Mouse (Mus musculus): ENCODE data around the gene Sema3b. TPM values are rescaled to one million over a fixed set of nuclear protein-coding genes. Genes with fewer than 3 reads are reported as not detected.

Sema3b gene
- polyA plus RNA-seq, 1 experiment from 2014 or later, result 13.6 TPM

DNA sequence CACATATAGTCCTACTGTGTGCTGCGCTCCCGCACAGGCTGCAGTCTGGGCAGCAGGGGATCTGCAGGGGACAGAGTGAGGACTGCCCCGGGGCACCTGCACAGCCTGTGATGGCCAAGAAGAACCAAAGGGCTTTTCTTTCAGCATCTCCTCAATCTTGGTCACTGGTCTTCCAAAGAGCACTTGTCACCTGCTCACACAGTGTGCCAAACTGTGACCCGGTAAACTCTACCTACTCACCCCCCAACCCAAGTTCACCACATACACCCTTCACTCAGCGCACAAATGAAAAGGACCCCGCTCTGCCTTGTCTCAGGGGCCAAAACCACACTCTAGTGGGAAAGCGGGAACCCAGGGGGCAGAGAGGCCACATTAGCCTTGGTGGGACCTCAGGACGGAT is 22.8 kb upstream of the Sema3b start:
- peaks cover 7% of the 10 kb centered on the region; the same call in 1 of the 2 replicates for H3K36me3 ChIP-seq
- no peaks in the 10 kb centered on the region for H3K9me3 ChIP-seq
- peak overlapping the region; percentile 93 for H3K4me2 ChIP-seq
- H3K4me1 ChIP-seq, result peaks cover 76% of the 10 kb centered on the region
- no peaks in the 10 kb centered on the region for H3K27me3 ChIP-seq
- H3K4me3 ChIP-seq, result peak overlapping the region; percentile 90; the same call in 1 of the 2 replicates
- 91% methylated on average over 8 of the region's 8 CpGs for WGBS
- H3K9ac ChIP-seq, result 0 out of 2 replicates have a peak overlapping the region, but pooled peaks have one; percentile 91
- H3K27ac ChIP-seq, result peak overlapping the region; percentile 89
- no peak for ATAC-seq (ENCODE audit: insufficient number of reproducible peaks, low FRiP score, low TSS enrichment, low read depth)

DNA sequence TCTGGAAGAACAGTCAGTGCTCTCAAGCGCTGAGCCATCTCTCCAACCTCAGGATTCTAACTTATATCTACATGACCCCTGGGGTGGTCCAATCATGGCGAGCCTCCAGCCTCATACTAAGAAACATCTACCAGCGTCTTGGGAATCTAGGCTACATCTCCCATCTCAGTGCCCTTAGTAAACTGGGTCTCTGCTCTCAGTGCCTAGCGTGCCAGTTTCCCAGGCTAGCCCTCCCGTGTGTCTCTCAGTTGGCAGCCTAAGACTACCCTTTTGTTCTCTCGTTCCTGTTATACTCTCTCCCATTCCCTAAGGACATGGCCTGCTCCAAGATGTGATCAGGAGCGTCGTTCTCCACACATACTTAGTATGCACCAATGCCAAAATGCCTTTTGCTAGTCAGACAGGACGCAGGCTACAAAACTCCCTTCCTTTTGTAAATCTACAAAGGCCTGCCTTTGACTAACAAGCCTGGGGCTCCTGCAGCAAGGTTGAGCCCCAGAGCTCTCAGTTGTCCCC is 22.3 kb upstream of the Sema3b start:
- Histone ChIP-seq H3K9ac (no peak overlapping the region), H3K36me3 (peaks cover 7% of the 10 kb centered on the region; the same call in 1 of the 2 replicates), H3K27ac (peak overlapping the region; percentile 89), H3K4me1 (peaks cover 81% of the 10 kb centered on the region), H3K4me2 (no peak overlapping the region), H3K27me3 (no peaks in the 10 kb centered on the region), H3K9me3 (no peaks in the 10 kb centered on the region), H3K4me3 (no peak overlapping the region)
- 70% methylated on average over 9 of the region's 9 CpGs for WGBS
- ATAC-seq (ENCODE audit: insufficient number of reproducible peaks, low FRiP score, low TSS enrichment, low read depth), result no peak

DNA sequence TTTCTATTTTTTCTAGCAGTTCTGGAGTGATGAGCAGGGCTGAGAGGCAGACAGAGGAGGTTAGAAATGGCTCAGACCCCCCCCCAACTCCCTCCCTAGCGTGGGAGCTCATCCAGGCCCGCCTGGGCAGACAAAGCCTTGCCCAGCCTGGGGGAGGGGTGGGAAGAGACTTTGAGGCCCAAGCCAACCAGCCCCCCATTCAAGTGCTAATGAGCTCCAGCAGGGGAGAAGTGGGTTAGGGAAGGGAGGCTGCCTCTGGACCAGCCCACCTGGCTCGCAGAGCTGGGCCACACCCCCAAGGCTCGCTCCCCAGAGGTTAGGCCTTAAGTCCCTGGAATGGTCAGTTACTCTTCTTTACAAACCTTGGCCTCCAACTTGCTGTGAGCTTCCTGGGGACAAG is 21.5 kb upstream of the Sema3b start:
- WGBS, result 5% methylated on average over 4 of the region's 4 CpGs
- Histone ChIP-seq H3K4me2 (peak overlapping the region; percentile 29), H3K27ac (peak overlapping the region; percentile 89), H3K9ac (peak overlapping the region; percentile 17; the same call in 1 of the 2 replicates), H3K27me3 (no peaks in the 10 kb centered on the region), H3K9me3 (no peaks in the 10 kb centered on the region), H3K4me1 (peaks cover 79% of the 10 kb centered on the region), H3K4me3 (peak overlapping the region; percentile 4; the same call in 1 of the 2 replicates), H3K36me3 (peaks cover 11% of the 10 kb centered on the region)
- no peak for ATAC-seq (ENCODE audit: insufficient number of reproducible peaks, low FRiP score, low TSS enrichment, low read depth)

DNA sequence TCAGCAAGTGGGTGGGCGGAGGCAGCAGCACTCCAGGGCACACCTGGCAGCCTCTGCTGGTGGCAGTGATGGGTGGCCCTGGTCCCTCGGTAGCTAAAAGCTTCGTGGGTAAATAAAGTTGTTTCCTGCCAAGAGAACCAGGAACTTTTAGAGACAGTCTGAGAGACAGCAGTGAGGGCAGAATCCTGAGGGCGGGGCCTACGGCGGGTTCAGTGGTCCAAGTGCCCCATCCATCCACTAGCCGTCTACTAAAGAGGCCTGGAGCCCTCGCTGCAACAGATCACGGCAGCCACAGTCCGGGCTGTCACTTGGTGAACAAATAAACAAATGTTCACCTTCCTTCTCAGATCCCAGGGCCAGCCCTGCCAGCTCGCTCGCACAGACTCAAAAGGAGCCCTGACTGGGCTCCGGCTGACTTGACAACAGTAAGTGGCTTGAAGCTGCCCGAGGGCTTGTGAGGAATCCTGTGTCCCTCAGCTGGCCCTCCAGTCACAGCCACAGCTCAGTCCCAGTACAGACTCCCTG is 20.9 kb upstream of the Sema3b start:
- 17% methylated on average over 14 of the region's 14 CpGs for WGBS
- no peak for ATAC-seq (ENCODE audit: insufficient number of reproducible peaks, low FRiP score, low TSS enrichment, low read depth)
- Histone ChIP-seq H3K9ac (peak overlapping the region; percentile 17; the same call in 1 of the 2 replicates), H3K27ac (peak overlapping the region; percentile 89), H3K36me3 (peaks cover 17% of the 10 kb centered on the region), H3K9me3 (no peaks in the 10 kb centered on the region), H3K4me3 (0 out of 2 replicates have a peak overlapping the region, but pooled peaks have one; percentile 4), H3K4me2 (peak overlapping the region; percentile 29), H3K4me1 (peaks cover 82% of the 10 kb centered on the region), H3K27me3 (no peaks in the 10 kb centered on the region)

DNA sequence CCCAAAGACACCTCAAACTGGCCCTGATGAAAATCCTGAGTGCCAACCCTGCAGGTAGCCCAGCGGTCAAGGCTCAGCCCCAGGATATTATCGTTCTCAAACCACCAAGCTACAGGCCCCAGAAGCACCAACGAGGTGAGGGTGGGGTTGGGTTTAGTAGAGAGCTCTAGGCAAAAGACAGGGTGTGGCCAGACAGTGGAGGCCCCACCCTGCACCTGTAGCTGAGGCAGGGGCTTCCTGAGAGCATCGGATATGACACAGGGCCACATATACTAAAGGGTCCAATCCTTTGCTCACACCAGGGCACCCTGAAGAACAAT is 20.3 kb upstream of the Sema3b start:
- H3K9ac ChIP-seq, result 0 out of 2 replicates have a peak overlapping the region, but pooled peaks have one; percentile 10

DNA sequence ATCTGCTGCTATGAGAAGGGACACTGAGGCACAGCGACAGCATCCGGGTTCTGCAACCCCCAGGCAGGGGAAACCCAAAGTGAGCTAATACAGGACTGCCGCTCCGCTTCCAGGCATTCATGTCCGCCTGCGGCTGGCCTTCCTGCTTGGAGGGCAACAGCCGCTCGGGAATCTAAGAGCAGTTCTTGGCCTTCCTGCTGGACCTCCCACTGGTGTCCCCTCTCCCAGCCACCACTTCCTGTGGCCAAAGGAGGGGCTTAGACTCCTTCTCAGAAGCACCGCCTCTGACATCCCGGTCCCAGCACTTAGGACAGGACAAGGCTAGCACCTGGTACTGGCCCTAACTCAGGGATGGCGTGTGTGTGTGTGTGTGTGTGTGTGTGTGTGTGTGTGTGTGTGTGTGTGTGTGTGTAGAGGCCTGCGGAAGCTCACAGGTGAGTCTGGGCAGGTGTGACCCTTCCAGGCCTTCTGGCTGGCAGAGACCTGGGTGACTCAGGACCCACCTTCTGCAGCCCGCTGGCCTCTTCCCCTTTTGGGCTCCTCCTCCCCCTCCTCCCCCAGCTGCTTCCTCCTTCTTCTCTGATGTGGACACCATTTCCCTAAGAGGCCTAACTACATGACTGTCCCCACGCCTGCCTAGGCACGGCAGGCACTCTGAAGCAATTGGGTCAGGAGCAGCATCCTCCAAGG is 19.8 kb upstream of the Sema3b start:
- Histone ChIP-seq H3K9me3 (no peaks in the 10 kb centered on the region), H3K36me3 (peaks cover 28% of the 10 kb centered on the region), H3K27ac (peak overlapping the region; percentile 89), H3K4me1 (peaks cover 85% of the 10 kb centered on the region), H3K4me3 (no peak overlapping the region), H3K27me3 (no peaks in the 10 kb centered on the region), H3K9ac (0 out of 2 replicates have a peak overlapping the region, but pooled peaks have one; percentile 10), H3K4me2 (0 out of 2 replicates have a peak overlapping the region, but pooled peaks have one; percentile 10)
- no peak for ATAC-seq (ENCODE audit: insufficient number of reproducible peaks, low FRiP score, low TSS enrichment, low read depth)
- WGBS, result 49% methylated on average over 14 of the region's 15 CpGs

More for the DNA sequence above, 20.3 kb upstream of the Sema3b start:
- H3K36me3 ChIP-seq, result peaks cover 23% of the 10 kb centered on the region
- H3K4me1 ChIP-seq, result peaks cover 85% of the 10 kb centered on the region
- WGBS, result 25% methylated on average over 4 of the region's 4 CpGs
- no peaks in the 10 kb centered on the region for H3K27me3 ChIP-seq
- no peaks in the 10 kb centered on the region for H3K9me3 ChIP-seq
- no peak overlapping the region for H3K4me2 ChIP-seq
- no peak overlapping the region for H3K4me3 ChIP-seq
- H3K27ac ChIP-seq, result peak overlapping the region; percentile 89
- ATAC-seq (ENCODE audit: insufficient number of reproducible peaks, low FRiP score, low TSS enrichment, low read depth), result no peak

DNA sequence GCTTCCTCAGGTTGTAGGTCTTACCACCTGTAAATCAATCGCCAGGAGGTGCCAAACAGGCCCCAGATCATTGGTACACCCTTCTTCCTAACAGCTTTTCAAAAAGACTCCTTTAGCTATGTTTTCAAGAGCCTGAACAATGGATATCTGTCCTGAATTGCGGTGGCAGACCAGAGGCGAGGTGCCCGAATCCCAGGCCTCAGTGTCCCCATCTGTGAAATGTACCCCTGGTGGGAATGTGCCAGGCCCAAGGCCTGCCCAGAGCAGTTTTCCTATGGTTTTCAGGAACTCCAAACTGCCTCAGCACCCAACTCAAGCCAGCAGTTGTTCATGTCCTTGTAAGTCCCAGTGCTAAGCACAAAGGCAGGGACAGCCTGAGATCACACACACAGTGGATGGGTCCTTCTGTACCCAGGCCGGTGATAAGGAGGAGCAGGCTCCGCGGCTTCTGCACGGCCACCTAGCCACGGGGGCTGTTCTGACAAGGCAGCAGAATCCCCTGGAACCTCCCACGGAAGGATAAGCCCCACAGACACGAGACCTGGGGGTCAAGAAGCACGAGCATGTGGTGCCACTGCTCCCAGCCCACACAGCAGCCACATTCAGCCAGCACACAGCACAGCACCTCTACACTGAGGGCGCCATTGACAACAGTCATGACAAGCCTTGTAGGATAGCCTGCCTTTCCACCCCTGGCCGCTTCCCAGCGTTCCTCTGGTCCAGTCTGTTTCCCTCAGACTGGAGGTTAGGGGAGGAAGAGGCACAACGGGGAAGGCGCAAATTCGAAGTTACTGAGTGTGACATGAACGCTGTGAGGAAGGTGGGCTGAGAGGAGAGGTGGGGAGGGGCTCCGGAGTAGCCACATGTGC is 18.6 kb upstream of the Sema3b start:
- no peaks in the 10 kb centered on the region for H3K9me3 ChIP-seq
- no peaks in the 10 kb centered on the region for H3K27me3 ChIP-seq
- 0 out of 2 replicates have a peak overlapping the region, but pooled peaks have one; percentile 0 for H3K9ac ChIP-seq
- H3K4me3 ChIP-seq, result no peak overlapping the region
- H3K27ac ChIP-seq, result peak overlapping the region; percentile 89
- 43% methylated on average over 20 of the region's 20 CpGs for WGBS
- H3K36me3 ChIP-seq, result peaks cover 33% of the 10 kb centered on the region
- peak overlapping the region; percentile 37; the same call in 1 of the 2 replicates for H3K4me2 ChIP-seq
- H3K4me1 ChIP-seq, result peaks cover 79% of the 10 kb centered on the region
- ATAC-seq (ENCODE audit: insufficient number of reproducible peaks, low FRiP score, low TSS enrichment, low read depth), result no peak

DNA sequence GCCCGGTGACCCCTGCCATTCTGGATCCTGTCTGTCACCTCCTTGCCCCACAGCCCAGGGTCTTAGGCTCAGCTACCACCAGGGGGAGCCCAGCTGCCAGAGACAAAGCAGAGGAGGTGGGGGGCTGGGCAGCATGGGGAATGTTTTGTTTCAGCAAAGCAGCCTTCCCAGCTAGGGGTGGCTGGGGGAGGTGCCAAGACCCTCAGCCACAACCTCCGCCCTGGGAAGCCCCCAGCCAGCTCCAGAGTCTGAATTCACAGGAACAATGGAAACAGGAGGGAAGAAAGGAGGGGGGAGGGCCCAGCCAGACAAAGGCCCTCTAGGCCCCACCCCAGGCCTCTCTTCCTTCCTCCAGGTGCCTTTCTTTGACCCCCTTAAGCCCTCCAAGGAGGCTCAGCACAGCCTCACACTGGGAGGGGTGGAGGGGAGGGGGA is 17.8 kb upstream of the Sema3b start:
- no peaks in the 10 kb centered on the region for H3K27me3 ChIP-seq
- no peak overlapping the region for H3K9ac ChIP-seq
- H3K9me3 ChIP-seq, result no peaks in the 10 kb centered on the region
- H3K27ac ChIP-seq, result peak overlapping the region; percentile 89
- WGBS, result 8% methylated on average over 2 of the region's 2 CpGs
- H3K4me2 ChIP-seq, result peak overlapping the region; percentile 37
- H3K4me1 ChIP-seq, result peaks cover 72% of the 10 kb centered on the region
- H3K36me3 ChIP-seq, result peaks cover 37% of the 10 kb centered on the region
- ATAC-seq (ENCODE audit: insufficient number of reproducible peaks, low FRiP score, low TSS enrichment, low read depth), result peak; percentile 49
- H3K4me3 ChIP-seq, result no peak overlapping the region

DNA sequence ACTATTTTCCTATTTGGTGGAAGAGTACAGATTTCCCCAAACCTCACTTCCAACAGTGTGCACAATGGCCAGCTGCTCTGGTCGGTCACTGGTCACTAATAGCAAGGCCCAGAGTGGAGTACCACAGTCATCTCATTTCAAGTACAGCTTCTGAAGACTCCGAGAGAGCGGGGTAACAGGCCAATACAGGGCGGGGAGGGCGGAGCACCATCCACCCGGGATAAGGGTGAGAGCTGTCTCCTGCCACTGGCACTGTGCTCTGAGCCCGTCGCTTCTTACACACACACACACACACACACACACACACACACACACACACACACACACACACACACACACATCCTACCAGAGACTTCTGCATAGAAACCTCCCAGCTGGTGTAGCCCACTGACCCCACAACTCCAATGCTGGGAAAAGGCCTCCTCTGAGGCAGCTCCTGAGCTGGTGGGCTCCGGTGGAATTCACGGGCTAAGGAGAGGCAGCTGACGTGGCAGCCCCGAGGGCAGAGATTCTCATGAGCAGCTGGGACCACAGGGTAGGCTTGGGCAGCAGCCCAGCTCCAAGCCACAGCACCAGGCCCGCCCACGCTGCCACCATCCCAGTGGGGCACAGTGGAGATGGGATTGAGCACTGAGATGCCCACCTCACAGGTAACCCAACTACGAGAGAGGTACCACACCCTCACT is 17.3 kb upstream of the Sema3b start:
- peak overlapping the region; percentile 89 for H3K27ac ChIP-seq
- peaks cover 37% of the 10 kb centered on the region for H3K36me3 ChIP-seq
- peak; percentile 27; the same call in 1 of the 2 replicates for ATAC-seq (ENCODE audit: insufficient number of reproducible peaks, low FRiP score, low TSS enrichment, low read depth)
- no peaks in the 10 kb centered on the region for H3K27me3 ChIP-seq
- H3K9ac ChIP-seq, result 0 out of 2 replicates have a peak overlapping the region, but pooled peaks have one; percentile 23
- WGBS, result 42% methylated on average over 15 of the region's 15 CpGs
- H3K4me1 ChIP-seq, result peaks cover 66% of the 10 kb centered on the region
- H3K4me3 ChIP-seq, result no peak overlapping the region
- H3K4me2 ChIP-seq, result peak overlapping the region; percentile 37
- no peaks in the 10 kb centered on the region for H3K9me3 ChIP-seq

DNA sequence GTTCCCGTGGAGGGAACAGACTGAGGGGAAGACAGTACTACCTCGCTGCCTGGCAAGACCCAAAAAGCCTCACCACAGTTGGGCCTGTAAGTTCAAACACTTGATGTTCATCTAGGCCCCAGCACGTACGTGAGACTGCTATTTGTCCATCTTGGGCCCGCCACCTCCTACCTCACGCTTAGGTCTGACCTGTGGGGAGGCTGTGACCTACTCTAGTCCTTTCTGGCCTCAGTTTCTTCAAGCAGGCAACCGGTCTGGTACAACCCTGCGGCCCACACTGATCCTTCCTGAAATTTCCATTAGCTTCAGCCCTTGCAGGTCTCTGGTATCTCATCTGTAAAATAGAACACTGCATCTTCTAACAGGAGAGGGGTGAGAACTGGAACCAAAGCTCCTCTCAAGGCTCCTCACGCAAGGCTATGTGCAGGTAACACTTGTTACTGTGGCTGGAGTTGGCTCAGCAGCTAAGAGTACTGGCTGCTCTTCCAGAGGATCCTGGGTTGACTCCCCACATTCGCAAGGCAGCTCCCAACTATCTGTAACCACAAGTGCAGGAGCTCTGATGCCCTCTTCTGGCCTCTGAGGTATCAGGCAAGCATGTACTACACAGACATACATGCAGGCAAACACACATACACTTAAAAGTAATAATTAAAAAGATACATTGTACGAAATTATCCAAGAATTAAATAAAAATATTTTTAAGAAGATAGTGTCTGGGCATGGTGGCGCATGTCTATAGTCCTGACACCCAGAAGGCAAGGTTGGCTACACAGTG is 16.5 kb upstream of the Sema3b start:
- H3K27ac ChIP-seq, result peak overlapping the region; percentile 89
- WGBS, result 90% methylated on average over 12 of the region's 12 CpGs
- no peaks in the 10 kb centered on the region for H3K27me3 ChIP-seq
- no peak overlapping the region for H3K9ac ChIP-seq
- peaks cover 39% of the 10 kb centered on the region for H3K36me3 ChIP-seq
- H3K9me3 ChIP-seq, result no peaks in the 10 kb centered on the region
- no peak for ATAC-seq (ENCODE audit: insufficient number of reproducible peaks, low FRiP score, low TSS enrichment, low read depth)
- no peak overlapping the region for H3K4me3 ChIP-seq
- H3K4me2 ChIP-seq, result no peak overlapping the region
- peaks cover 59% of the 10 kb centered on the region for H3K4me1 ChIP-seq
